Mouse (Mus musculus) midbrain, embryonic 16.5 days (tissue): ENCODE measurements around the gene Cdc37l1. TPM values are rescaled to one million over a fixed set of nuclear protein-coding genes. Genes with fewer than 3 reads are reported as not detected.

Experiments
- ATAC-seq: fragments of 200-750 bp; cut with Nextera tagmentation; 2 replicates; pipeline ENCODE4 v1.8.0; 2017; ENCODE audit warnings: moderate TSS enrichment
- H3K27ac ChIP-seq: fragments of 300-500 bp; sonication (generic); 2 replicates; pipeline ENCODE4 v1.5.1; 2014; ENCODE audit warnings: mild to moderate bottlenecking, low read length, mixed read lengths
- H3K27me3 ChIP-seq: fragments of 300-500 bp; sonication (generic); 2 replicates; pipeline ENCODE4 v1.6.1; 2014; ENCODE audit warnings: low read depth, low read length, mixed read lengths; ENCODE audit not compliant: control insufficient read depth, insufficient read depth
- H3K36me3 ChIP-seq: fragments of 300-500 bp; sonication (generic); 2 replicates; pipeline ENCODE4 v1.6.1; 2014; ENCODE audit warnings: mild to moderate bottlenecking, low read length, moderate library complexity, mixed read lengths; ENCODE audit not compliant: control insufficient read depth, insufficient read depth
- H3K4me1 ChIP-seq: fragments of 300-500 bp; sonication (generic); 2 replicates; pipeline ENCODE4 v1.6.1; 2014; ENCODE audit warnings: mild to moderate bottlenecking, low read length, mixed read lengths; ENCODE audit not compliant: control insufficient read depth, insufficient read depth
- H3K4me2 ChIP-seq: fragments of 300-500 bp; sonication (generic); 2 replicates; pipeline ENCODE4 v1.6.1; 2014; ENCODE audit warnings: mild to moderate bottlenecking, low read length, mixed read lengths
- H3K4me3 ChIP-seq: fragments of 300-500 bp; sonication (generic); 2 replicates; pipeline ENCODE4 v1.5.1; 2014; ENCODE audit warnings: low read depth, mild to moderate bottlenecking, low read length, moderate library complexity, mixed read lengths
- H3K9ac ChIP-seq: fragments of 300-500 bp; sonication (generic); 2 replicates; pipeline ENCODE4 v1.6.1; 2014; ENCODE audit warnings: low read depth, low read length, mixed read lengths
- H3K9me3 ChIP-seq: fragments of 300-500 bp; sonication (generic); replicated peaks from 2 replicates; pipeline ENCODE4 v1.6.1; 2014; ENCODE audit warnings: mild to moderate bottlenecking, low read length, mixed read lengths; ENCODE audit not compliant: control insufficient read depth, poor library complexity, severe bottlenecking
- WGBS: fragments of 180-500 bp; shearing (Covaris S2); extraction: QIAGEN DNeasy Blood & Tissue Kit; methylation state at CpG from one replicate; pipeline ENCODE4 v1.1.7; 2014; 5-methylcytosine and 5-hydroxymethylcytosine counted together
- polyA plus RNA-seq: library from polyadenylated mRNA; unstranded; fragments of >200 nt; fragmentation: Nextera tagmentation; extraction: Ambion mirVana; gene quantifications from 2 replicates; pipeline ENCODE4 v1.2.1, GENCODE M21; 2015

Gene Cdc37l1
- polyA plus RNA-seq: 48.9 and 52.6 TPM in 2 replicates

DNA sequence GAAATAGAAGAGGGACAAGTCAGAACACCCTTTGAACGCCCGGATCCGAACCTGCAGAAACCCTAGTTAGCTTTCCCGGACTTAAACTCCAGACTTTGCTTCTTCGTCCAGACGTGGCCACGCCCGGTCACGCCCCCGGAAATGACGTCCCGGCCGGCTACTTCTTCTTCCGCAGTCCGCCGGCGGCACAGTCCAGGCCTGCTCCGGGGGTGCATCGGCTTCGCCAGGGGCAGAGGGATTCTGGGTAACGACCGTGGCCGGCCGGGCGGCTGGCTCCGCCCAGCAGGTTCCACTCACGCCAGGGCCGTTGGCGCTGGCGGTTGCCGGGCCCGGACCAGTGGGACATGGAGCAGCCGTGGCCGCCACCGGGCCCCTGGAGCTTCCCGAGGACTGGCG, at the start of gene Cdc37l1:
TSS of gene Cdc37l1 (plus strand) at position 159 of the 396 bp plus-strand sequence.
- Histone ChIP-seq H3K4me2 (peak within 1 kb of the TSS; percentile 78), H3K27me3 (no peaks in the 10 kb centered on the region; the same call in 1 of the 2 replicates), H3K9ac (peak within 1 kb of the TSS; percentile 94), H3K9me3 (no peaks in the 10 kb centered on the region), H3K4me1 (peaks cover 15% of the 10 kb centered on the region), H3K4me3 (peak within 1 kb of the TSS; percentile 80), H3K27ac (peak within 1 kb of the TSS; percentile 84), H3K36me3 (peaks cover 4% of the 10 kb centered on the region)
- peak; percentile 97 for ATAC-seq
- WGBS: 0% methylated on average over 33 of the region's 37 CpGs

DNA sequence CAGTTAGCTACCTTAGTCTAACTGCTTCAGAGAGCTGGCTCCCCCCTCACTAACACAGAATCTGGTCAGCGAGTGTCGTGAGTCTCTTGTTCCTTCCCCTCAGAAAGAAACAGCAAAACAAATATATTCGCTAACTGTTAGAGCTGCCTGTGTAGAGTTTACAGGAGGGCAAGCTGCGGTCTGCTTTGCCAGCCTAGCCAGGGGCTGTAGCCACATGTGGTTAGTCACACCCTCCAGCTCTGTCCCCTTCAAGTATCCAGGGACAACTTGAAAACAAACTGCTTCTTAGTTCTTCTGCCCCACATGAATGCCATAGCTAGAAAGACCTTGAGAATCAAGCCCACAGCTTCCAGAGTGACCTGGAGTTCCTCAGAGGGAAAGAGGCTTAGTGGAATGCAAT, 48.9 kb upstream of the Cdc37l1 start:
- WGBS: 78% methylated on average over 4 of the region's 4 CpGs
- Histone ChIP-seq H3K27me3 (no peaks in the 10 kb centered on the region), H3K27ac (no peak overlapping the region), H3K9ac (no peak overlapping the region), H3K4me3 (no peak overlapping the region), H3K36me3 (no peaks in the 10 kb centered on the region), H3K9me3 (no peaks in the 10 kb centered on the region), H3K4me2 (no peak overlapping the region), H3K4me1 (no peaks in the 10 kb centered on the region)
- no peak for ATAC-seq

DNA sequence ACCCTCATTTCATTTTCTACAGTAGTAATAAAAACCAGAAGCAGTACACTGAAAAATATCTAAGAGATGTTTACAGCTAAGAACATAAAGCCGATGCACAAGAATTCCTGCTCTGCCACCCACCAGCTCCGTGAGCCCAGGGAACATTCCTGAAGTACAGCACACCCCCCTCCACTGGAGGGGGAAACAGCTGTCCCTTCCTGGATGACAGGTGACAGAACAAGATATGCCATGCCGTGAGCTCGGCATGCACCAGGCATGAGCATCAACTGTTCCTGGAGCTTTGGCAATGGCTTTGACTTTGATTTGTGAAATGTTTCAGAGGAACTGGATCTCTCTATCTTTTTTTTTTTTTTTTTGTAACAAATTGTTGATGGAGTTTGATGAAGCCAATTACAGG, 43.4 kb upstream of the Cdc37l1 start:
- no peak overlapping the region for H3K4me3 ChIP-seq

DNA sequence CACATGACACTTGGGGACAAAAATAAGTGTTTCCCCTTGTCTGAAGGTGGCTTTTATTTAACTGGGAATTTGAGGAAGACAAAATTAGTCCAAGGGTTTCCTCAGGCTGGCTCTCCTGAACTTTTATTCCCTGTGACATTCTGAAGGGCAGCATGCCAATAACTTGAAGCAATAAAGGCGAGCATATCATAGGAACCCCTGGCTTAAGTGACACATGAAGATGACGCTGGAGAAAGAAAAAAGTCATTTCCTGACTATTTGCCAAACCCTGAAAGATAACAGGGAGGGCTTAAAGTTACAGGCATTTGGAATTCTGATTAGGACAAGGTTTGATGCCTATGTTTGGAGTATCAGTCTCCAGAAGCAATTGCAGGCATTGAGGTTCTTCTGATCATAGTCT, 42.8 kb upstream of the Cdc37l1 start:
- no peak for ATAC-seq
- Histone ChIP-seq H3K4me3 (no peak overlapping the region), H3K9ac (no peak overlapping the region), H3K9me3 (no peaks in the 10 kb centered on the region), H3K27me3 (no peaks in the 10 kb centered on the region), H3K4me2 (no peak overlapping the region), H3K36me3 (no peaks in the 10 kb centered on the region), H3K27ac (no peak overlapping the region), H3K4me1 (no peaks in the 10 kb centered on the region)
- 79% methylated on average over 2 of the region's 2 CpGs for WGBS

More for the DNA sequence above, 43.4 kb upstream of the Cdc37l1 start:
- H3K9me3 ChIP-seq: no peaks in the 10 kb centered on the region
- H3K36me3 ChIP-seq: no peaks in the 10 kb centered on the region
- no peak for ATAC-seq
- no peaks in the 10 kb centered on the region for H3K4me1 ChIP-seq
- 54% methylated on average over 4 of the region's 4 CpGs for WGBS
- no peak overlapping the region for H3K4me2 ChIP-seq
- no peaks in the 10 kb centered on the region for H3K27me3 ChIP-seq
- H3K9ac ChIP-seq: no peak overlapping the region
- no peak overlapping the region for H3K27ac ChIP-seq

DNA sequence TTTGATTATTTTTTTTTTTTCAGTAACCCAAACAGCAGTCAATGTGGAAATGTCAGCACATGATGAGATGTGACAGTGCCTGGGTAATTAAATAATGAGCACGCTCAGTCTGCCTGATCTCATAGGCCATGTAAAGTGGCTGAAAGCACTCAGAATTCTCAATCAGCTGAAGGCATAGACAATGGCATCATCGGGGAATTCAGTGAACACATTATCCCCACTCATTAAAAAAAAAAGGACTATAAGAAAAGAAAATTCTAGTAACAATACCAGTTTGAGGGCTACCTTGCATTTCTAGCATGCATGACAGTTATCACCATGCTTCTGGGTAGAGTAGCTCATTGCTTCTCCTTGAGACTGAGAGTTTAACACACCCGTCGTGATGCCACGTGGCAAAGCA, 38.9 kb upstream of the Cdc37l1 start:
- Histone ChIP-seq H3K4me2 (no peak overlapping the region), H3K27ac (no peak overlapping the region), H3K9me3 (no peaks in the 10 kb centered on the region), H3K36me3 (no peaks in the 10 kb centered on the region), H3K9ac (no peak overlapping the region), H3K27me3 (no peaks in the 10 kb centered on the region), H3K4me1 (no peaks in the 10 kb centered on the region), H3K4me3 (no peak overlapping the region)
- no peak for ATAC-seq
- 69% methylated on average over 5 of the region's 5 CpGs for WGBS

DNA sequence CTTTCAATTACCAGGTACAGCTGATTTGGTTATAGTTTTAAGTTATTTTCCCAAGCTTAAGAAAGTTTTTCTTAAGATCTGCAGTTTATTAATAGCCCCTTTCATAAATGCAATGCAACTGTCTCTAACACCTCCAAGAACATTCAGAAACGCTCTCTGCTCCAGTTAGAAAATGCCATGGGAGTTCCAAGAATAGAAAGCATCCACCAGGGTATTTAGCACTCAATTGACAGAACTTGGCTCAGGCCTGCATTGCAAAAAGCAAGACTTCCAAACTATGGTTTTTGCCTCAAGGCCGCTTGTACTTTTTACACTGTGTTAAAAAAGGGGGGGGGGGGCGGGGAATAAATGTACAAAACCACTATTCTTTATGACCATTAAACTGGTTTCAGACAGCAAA, 27.0 kb upstream of the Cdc37l1 start:
- Histone ChIP-seq H3K9me3 (no peaks in the 10 kb centered on the region), H3K9ac (0 out of 2 replicates have a peak overlapping the region, but pooled peaks have one; percentile 96), H3K4me1 (peaks cover 21% of the 10 kb centered on the region), H3K4me2 (peak overlapping the region; percentile 97), H3K27ac (peak overlapping the region; percentile 84; the same call in 1 of the 2 replicates), H3K36me3 (no peaks in the 10 kb centered on the region), H3K4me3 (peak overlapping the region; percentile 90; the same call in 1 of the 2 replicates), H3K27me3 (no peaks in the 10 kb centered on the region)
- no peak for ATAC-seq
- 33% methylated on average over 3 of the region's 3 CpGs for WGBS

DNA sequence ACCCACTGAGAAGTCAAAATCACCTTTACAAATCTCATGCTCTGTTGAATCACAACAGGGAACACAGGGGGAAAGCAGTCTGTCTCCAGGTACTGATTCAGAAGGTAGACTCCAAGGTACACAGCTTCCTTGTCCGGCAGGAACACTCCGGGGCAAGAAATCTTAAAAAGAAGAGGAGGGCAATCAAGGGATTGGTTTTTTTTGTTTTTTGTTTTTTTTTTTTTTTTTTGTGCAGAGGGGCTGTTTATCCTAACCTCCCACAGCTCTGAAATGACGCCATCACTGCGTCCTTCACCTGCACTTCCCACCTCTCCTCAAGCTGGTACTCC, 26.7 kb upstream of the Cdc37l1 start:
- H3K9me3 ChIP-seq: no peaks in the 10 kb centered on the region
- peak; percentile 6; the same call in 1 of the 2 replicates for ATAC-seq
- peak overlapping the region; percentile 97 for H3K4me2 ChIP-seq
- H3K4me1 ChIP-seq: peaks cover 22% of the 10 kb centered on the region
- H3K9ac ChIP-seq: peak overlapping the region; percentile 96
- WGBS: 2% methylated on average over 4 of the region's 4 CpGs
- H3K36me3 ChIP-seq: no peaks in the 10 kb centered on the region
- no peaks in the 10 kb centered on the region for H3K27me3 ChIP-seq
- H3K27ac ChIP-seq: peak overlapping the region; percentile 84; the same call in 1 of the 2 replicates
- H3K4me3 ChIP-seq: peak overlapping the region; percentile 90

DNA sequence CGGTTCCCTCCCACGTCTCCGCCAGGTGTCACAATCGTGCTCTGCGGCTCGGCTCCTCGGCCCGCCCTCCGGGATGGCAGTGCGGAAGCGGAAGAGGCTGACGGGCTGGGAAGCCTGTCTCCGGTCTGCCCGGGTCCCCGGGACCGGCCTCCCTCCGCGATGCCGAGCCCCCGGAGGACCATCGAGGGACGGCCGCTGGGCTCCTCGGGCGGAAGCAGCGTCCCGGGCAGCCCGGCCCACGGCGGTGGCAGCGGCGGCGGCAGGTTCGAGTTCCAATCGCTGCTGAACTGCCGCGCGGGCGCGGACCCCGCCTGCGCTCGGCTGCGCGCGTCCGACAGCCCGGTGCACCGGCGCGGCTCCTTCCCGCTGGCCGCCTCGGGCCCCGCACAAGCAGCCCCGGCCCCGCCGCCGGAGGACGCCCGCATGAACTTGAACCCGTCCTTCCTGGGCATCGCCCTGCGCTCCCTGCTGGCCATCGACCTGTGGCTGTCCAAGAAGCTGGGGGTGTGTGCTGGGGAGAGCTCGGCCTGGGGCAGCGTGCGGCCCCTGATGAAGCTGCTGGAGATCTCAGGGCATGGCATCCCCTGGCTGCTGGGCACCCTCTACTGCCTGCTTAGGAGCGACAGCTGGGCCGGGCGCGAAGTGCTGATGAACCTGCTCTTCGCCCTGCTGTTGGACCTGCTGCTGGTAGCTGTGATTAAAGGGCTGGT, 26.2 kb upstream of the Cdc37l1 start, which contains the start of gene Plpp6:
TSS of gene Plpp6 (plus strand) at position 112 of the 710 bp plus-strand sequence.
- Histone ChIP-seq H3K9me3 (no peaks in the 10 kb centered on the region), H3K36me3 (no peaks in the 10 kb centered on the region), H3K27ac (peak within 1 kb of the TSS; percentile 84), H3K4me1 (peaks cover 22% of the 10 kb centered on the region), H3K4me2 (peak within 1 kb of the TSS; percentile 97), H3K4me3 (peak within 1 kb of the TSS; percentile 90), H3K27me3 (no peaks in the 10 kb centered on the region), H3K9ac (peak within 1 kb of the TSS; percentile 96)
- ATAC-seq: peak; percentile 95
- WGBS: under 1% methylated on average over 71 of the region's 73 CpGs

DNA sequence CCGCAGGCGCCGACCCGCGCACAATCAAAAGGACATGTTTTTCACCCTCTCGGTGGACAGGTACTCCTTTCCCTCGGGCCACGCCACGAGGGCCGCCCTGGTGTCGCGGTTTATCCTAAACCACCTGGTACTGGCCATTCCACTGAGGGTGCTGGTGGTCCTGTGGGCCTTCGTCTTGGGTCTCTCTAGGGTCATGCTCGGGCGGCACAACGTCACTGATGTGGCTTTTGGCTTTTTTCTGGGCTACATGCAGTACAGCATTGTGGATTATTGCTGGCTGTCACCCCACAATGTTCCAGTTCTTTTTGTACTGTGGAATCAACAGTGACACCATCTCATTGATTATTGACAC, 25.6 kb upstream of the Cdc37l1 start:
- peak overlapping the region; percentile 90 for H3K4me3 ChIP-seq
- peak overlapping the region; percentile 97 for H3K4me2 ChIP-seq
- H3K4me1 ChIP-seq: peaks cover 22% of the 10 kb centered on the region
- no peaks in the 10 kb centered on the region for H3K27me3 ChIP-seq
- H3K27ac ChIP-seq: peak overlapping the region; percentile 84
- H3K9ac ChIP-seq: peak overlapping the region; percentile 96
- ATAC-seq: peak; percentile 44
- 3% methylated on average over 16 of the region's 16 CpGs for WGBS
- no peaks in the 10 kb centered on the region for H3K9me3 ChIP-seq
- no peaks in the 10 kb centered on the region for H3K36me3 ChIP-seq
